Mouse (Mus musculus) cerebellum, postnatal 4 days (tissue): ENCODE results near the gene Tmem200c.

Source experiments
- DNase-seq, 2 experiments: peaks; one replicate each; pipeline ENCODE4 v3.0.0; 2022; ENCODE audit warnings: low spot score in 2 of 2, mixed read lengths in 1 of 2

Tmem200c gene

GRCm38 (mm10) chr17:68826323-68826722 is at the start of gene Tmem200c:
Tmem200c (plus strand) TSS chr17:68826623.
- DNase-seq = no peak

- no peak for DNase-seq
These were observed 32.7 kb upstream of the Tmem200c start for GRCm38 (mm10) chr17:68793741-68794140.

- no peak for DNase-seq
These were observed 10.2 kb downstream of the Tmem200c start for GRCm38 (mm10) chr17:68836655-68837012.

- peak; percentile 25 to 68 for DNase-seq
These were observed 10.8 kb downstream of the Tmem200c start for GRCm38 (mm10) chr17:68837013-68837858.

- DNase-seq = no peak
These were observed 11.4 kb downstream of the Tmem200c start for GRCm38 (mm10) chr17:68837859-68838194.

- no peak for DNase-seq
These were observed 13.6 kb downstream of the Tmem200c start for GRCm38 (mm10) chr17:68839888-68840571.

GRCm38 (mm10) chr17:68840572-68840939 is 14.1 kb downstream of the Tmem200c start:
- DNase-seq = peak in 1 of 2 experiments; percentile 34

GRCm38 (mm10) chr17:68841097-68841891 is 14.9 kb downstream of the Tmem200c start:
- DNase-seq = peak; percentile 36 to 71

GRCm38 (mm10) chr17:68841892-68842252 is 15.4 kb downstream of the Tmem200c start:
- no peak for DNase-seq

- no peak for DNase-seq
These were observed 19.5 kb downstream of the Tmem200c start for GRCm38 (mm10) chr17:68845931-68846330.

- no peak for DNase-seq
These were observed 22.3 kb downstream of the Tmem200c start for GRCm38 (mm10) chr17:68848739-68849138.

GRCm38 (mm10) chr17:68852171-68852966 is 25.9 kb downstream of the Tmem200c start:
- no peak for DNase-seq

GRCm38 (mm10) chr17:68864175-68864574 is 37.8 kb downstream of the Tmem200c start:
- DNase-seq = no peak

- peak in 1 of 2 experiments; percentile 34 for DNase-seq
These were observed 42.0 kb downstream of the Tmem200c start for GRCm38 (mm10) chr17:68868439-68868838.

GRCm38 (mm10) chr17:68874021-68874420 is 47.6 kb downstream of the Tmem200c start:
- no peak for DNase-seq

- DNase-seq = no peak
These were observed 48.8 kb downstream of the Tmem200c start for GRCm38 (mm10) chr17:68875251-68875650.

- DNase-seq = no peak
These were observed 49.6 kb downstream of the Tmem200c start for GRCm38 (mm10) chr17:68875917-68876495.

GRCm38 (mm10) chr17:68881725-68882524 is 55.5 kb downstream of the Tmem200c start:
- peak; percentile 30 to 53 for DNase-seq

GRCm38 (mm10) chr17:68883474-68884083 is 57.2 kb downstream of the Tmem200c start:
- no peak for DNase-seq

- no peak for DNase-seq
These were observed 64.2 kb downstream of the Tmem200c start for GRCm38 (mm10) chr17:68890672-68891071.
